Mouse (Mus musculus) left cerebral cortex, adult 11 months (tissue): ENCODE measurements around the gene Plekhg3.

ENCODE experiments used
- DNase-seq: peaks from one replicate; pipeline ENCODE4 v3.0.0; 2022; ENCODE audit warnings: low spot score

The Plekhg3 gene

DNA sequence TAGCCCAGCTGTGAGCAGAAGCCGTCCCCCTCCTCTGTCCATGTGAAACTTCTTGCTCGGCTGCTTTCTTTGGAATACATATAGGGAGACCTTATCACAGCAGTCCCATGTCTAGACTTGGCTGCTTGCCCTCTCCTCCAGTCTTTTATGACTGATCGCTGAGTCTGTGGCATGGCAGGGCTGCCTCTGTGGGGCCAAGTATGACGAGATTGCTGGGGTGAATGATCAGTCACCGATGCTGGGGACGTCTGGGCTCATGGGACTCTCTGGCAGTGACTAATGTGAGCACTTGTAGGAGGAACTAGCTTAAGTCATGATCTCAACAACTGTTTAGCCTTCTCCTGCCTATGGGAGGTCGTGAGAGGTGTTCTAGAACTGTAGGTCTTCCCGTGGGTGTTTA, 21.6 kb downstream of the Plekhg3 start:
- no peak for DNase-seq

DNA sequence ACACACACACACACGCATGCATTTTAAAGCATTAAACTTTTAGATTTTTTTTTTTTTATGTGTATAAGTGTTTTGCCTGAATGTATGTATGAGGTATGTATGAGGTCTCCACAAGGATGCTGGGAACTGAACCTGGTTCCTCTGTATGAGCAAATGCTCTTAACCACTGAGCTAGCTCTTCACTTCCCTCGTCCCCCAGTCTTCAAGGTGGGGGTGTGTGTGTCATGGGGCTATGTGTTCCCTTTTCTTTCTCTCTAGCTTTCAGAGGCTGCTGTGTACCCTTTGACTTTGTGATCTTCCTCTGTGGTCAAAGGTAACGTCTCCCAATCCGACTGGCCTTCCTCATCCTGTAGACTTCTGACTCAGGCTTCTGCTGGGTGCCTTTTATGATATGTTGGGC, 22.3 kb downstream of the Plekhg3 start:
- no peak for DNase-seq

DNA sequence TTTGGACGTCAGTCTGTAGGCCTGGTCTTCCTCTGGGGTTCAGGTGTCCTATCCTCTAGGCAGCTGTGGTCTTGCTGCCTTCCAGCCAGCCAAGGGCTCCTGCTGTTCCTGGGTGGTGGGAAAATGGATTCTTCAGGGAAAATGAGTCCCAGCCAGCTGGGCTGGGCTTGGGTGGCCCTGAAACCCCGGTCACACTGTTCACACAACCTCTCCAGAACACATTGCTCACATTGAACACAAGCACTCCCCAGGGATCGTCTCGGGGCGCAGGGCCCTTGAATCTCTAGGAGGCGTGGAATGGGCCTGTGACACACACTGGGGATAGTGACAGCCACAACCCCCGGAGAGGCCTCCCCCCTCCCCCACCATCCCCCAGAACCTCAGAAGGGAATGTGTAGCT, 23.2 kb downstream of the Plekhg3 start:
- no peak for DNase-seq

DNA sequence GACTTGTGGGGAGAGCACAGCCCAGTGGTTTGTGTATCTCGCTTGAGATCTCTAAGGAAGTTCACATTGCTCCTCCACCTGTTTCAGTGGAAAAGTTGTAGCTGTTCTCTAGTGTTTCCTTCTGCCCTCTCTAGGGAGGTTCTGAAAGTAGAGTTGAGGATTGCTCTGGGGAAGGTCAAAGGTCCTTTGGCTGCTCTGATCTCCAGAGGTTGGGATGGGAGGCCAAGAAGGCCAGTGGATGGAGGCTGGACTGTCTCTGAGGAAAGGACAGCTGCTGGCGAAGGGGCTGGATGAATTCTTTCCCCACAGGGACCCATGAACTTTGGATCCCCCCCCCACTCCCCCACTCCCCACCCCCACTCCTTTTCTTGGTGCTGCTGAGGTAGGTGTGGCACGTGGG, 23.7 kb downstream of the Plekhg3 start:
- no peak for DNase-seq

DNA sequence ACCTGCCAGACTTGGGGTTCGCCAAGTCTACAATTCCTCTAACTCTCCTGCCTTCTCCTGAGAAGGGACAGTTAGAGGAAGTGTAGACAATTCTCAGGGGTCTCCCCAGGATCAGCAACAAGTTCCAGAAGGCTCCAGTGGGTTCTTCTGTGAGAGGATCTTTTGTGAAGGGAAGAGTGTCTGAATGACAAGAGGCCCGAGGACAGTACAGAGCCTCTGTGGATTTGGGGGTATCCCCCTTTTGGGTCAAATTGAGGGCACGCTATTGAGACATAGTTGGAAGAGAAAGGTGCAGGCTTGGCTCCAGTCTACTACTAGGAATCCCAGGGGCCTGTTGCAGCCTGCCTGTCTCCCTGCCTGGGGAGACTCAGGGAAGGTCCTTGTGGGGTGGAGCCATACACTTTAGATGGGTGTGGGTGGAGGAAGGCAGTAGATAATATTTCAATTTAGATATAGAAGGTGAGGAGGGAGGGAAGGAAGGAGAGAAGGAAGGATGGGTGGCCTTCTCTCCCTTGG, 24.2 kb downstream of the Plekhg3 start:
- no peak for DNase-seq

DNA sequence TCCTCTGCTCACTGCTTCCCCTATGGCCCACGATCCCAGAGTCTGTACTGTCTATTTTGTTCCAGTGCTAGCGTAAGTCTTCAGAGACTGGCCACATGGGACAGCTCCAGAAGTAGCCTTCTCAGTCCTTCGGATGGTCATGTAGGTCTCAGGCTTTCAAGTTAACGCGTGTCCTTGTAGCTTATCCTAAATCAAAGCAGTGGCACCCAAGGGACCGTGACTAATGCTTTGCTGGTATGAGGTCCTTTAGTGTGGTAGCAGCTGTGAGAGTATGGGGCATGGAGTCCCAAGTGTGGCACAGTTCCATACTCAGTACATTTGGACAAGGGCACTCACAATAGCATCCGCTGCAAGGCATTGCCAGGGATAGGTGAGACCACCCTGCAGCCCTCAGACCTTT, 25.5 kb downstream of the Plekhg3 start:
- no peak for DNase-seq

DNA sequence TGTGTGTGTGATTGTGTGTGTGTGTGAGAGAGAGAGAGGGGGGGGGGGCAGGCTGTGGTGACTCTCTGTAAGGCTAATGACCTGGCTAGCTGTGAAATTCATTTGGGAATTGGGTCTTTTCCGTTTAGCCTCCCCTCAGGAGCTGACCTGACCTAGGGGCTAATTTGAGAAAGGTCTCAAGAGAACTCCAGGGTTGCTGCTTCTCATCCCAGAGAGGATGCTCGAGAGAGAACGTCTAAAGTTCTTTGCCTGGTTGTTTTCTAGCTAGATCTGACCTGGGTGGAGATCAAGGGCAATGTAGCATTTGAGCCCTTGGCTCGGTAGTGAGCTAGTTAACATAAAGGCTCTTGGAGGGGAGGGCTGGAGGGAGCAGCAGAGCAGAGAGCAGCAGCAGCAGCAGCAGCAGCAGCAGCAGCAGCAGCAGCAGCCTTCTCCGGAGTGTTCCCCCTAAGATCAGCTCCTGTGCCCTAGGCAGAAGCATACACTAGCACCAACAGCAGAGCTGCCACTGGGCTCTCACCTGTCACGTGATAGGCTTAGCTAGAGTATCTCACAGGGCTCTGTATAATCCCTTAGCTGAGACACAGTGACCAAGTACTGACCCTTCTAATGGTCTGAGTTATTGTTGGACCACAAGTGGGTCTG, 26.2 kb downstream of the Plekhg3 start:
- no peak for DNase-seq

DNA sequence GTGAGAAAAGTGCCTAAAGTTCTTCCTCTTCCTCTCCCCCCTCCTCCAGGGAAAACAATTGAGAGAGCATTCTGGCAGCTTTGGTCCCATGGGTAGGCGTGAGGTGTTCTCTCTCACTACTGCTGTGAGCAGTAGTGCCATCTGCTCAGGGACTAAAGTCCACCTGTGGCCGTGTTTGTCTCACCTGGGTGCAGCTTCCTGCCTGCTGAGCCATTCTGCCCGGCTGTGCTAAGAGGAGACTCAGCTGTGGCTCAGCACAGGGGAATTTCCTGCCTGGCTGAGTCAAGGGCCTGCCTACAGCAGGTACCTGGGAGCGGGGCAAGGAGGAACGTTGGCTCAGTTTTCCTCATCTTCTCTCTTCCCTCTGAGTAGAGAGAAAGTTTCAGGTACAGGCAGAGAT, 27.5 kb downstream of the Plekhg3 start:
- DNase-seq: no peak

DNA sequence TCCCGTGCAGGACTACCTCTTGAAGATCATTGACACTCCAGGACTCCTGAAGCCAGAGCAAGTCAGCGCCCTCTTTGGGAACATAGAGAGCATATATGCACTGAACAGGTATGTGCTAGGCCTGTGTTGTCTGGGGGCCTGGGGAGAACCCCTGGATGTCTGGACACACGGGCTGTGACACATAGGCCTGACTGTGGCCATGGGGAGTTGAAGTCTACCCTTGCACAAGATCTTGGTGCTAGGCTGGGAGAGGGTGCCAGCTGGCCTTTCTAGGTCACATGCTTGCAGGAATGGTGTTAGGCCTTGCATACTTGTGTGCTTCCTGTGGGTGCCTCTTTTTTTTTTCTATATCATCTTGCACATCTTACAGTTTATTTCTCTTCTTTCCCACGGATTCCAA, 31.5 kb downstream of the Plekhg3 start:
- no peak for DNase-seq

DNA sequence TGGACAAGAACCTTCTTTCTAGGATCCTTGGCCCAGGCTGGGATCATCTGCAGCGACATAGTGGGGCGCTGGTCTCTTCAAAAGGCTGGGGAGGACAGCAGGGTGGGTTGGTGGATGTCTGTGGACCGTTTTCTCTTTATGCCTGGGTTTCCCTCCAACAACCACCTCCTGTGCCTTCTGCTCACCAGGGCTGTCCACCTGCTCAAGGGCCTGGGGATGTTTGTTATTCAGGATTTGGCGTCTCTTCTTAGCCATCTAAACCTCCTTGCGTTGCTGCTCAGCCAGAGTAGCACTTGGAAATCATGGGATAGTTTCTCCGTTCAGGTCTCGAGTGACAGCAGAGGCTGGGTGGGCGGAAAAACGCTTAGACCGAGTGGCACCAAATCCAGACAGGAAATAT, 35.6 kb downstream of the Plekhg3 start:
- no peak for DNase-seq

DNA sequence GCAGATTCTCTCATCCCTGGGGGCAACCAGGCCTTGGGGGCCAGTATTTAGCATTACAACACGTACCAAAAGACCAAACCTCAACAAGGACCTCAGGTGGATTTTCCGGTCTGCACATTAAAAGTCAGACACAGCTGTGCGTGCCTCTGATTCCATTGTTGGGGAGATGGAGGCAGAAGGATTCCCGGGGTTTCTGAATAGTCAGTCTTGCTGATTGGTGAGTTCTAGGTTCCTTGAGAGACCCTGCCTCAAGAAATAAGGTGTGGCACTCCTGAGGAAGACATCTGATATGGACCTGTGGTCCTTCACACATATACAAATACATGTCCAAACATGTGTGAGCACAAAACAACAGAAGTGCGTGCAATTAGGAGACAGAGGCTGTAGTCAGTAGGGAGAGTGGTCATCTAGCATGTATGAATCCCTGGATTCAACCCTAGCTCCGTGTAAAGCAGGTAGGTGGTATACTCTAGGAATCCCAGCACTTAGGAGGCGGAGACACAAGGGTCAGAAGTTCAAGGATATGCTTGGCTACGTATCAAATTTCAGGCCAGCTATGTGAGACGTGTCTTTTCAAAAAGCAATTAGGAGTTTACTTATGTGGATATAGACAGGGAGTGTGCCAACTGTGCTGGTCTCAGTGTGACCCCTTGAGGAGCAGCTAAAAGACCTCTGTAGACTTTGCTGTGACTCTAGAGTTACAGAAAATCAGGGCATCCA, 39.7 kb downstream of the Plekhg3 start:
- DNase-seq: no peak

DNA sequence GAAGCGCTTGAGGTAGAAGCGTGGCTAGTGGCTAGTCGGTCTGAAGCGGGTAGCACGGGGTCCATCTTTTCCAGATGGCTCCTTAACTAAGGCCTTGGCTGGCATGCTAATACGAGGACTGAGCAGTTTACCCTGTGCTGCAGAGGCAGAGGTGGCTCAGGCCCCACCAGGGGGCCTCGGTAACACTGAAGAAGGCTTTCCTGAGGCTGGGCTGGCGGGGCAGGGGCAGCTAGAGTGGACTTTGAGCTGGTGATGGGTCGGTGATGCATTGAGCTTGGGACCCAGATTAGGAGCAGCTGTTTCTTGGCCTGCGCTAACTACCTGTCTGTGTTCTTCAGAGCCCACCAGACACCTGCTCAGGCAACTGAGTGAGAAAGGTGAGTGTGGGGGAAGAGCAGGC, 40.6 kb downstream of the Plekhg3 start:
- DNase-seq: no peak

DNA sequence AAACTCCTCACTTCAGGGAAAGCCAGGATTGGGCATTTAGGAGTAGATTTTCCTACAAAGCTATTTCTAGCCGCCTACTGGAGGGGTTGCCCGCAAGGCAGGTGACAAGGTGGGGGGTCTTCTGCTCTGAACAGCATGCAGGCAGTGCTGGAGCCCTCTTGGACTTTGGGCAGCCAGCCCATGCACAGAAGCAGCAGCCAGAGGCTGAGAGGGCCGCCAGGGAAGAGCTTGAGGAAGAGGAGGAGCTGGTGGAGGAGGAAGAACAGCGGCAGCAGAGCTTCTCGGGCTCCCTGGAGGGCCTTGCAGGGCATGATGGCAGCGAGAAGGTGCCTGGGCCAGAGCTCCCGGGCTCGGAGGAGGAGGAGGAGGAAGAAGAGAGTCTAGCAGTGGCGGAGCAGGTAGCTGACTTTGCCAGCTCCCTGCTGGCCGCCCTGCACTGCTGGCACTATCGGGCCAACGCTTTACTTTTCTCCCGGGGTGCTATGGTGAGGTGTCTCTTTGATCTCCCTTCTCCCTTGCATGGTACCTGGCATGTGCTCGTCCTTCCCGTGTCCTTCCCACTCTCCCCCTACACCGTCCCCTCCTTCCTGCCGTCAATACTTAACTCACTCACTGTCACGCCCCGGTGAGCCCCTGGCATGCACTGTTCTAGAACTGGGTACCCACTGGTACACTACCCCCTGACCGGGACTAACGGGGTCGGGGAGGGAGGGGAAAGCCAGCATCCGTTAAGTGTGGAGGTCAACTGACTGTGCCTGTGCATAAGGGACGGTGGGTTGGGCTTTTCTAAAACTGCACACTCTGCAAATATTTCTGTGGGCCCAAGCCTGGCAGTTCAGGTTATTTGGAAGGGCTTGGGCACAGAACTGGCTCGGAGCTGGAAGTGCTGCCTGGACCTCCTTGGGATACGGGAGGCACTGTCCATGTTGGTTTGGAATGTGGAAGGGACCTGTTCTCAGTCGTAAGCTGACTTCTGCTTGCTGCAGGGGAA, 41.9 kb downstream of the Plekhg3 start:
- no peak for DNase-seq

DNA sequence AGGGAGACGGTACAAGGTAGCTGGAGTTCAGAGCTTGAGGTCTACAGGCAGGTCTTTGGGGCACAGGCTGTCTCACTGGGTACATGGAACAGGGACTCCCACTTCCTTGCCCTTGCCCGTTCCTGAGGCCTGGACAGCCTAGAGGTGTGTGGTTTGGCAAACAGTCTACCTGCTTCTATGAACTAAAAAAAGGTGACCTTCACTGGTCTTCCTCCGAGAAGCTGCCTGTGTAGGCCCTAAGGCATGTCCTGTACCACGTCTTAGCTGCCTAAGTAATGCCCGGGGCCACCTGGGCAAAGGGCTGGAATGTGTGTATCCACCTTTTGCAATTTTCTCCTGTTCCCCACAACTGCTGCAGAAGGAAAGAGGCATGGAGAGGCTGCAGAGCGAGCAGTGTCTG, 42.7 kb downstream of the Plekhg3 start:
- DNase-seq: no peak

DNA sequence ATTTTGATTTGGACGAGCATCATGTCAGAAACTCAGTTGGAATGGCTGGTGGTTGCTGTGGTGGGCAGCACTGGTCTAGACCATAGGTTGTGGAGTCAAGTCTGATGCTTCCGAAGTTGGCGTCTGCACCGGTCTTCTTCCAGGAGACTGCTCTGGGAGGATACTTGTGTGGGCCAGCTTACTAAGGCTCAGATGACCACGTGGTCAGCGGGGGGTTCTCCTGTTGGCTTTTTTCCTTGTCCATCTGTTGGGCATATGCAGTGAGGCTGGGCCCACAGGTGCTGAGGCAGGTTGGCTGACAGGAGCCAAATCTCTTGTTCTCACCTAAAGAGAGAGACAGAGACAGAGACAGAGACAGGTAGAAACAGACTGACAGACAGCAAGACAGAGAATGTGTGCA, 44.1 kb downstream of the Plekhg3 start:
- DNase-seq: no peak

DNA sequence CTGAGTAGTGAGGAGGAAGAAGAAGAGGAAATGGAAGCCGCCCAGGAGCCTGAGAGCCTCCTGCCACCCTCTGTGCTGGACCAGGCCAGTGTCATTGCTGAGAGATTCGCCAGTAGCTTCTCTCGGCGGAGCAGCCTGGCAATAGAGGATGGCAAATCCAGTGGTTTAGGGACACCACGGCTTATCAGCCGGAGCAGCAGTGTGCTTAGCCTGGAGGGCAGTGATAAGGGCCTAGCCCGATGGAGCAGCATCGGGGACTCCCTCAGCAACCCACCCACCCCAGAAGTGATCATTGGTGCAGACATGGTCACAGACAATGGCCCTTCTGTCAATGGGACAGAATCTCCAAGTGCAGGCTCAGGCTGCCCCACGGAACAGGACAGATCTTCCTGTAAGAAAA, 45.4 kb downstream of the Plekhg3 start:
- no peak for DNase-seq

DNA sequence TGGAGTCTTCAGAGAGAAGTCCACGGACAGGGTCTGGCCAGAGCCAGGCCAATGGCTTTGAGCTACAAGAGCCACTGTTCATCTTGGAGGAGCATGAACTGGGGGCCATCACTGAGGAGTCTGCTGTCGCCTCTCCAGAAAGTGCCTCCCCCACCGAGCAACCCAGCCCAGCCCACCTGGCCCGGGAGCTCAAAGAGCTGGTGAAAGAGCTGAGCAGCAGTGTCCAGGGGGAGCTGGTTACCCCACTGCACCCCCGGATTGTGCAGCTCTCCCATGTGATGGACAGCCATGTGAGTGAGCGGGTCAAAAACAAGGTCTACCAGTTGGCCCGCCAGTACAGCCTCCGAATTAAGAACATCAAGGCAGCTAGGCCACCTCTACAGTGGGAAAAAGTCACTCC, 46.1 kb downstream of the Plekhg3 start:
- DNase-seq: no peak

DNA sequence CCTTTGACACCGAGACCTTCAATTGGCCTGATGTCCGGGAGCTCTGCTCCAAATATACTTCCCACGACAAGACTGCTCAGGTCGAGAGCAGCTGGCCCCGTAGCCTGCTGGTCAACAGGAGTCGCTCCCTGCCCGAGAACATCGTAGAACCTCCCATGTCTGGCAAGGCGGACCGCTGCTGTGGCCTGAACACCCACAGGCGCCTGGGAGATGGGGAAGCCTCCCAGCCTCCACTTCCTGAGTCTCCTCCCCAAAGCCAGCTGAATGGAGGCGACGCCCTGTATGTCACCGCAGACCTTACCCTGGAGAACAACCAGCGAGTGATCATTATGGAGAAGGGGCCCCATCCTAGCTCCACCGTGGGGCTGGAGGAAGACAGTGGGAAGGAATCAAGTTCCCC, 47.2 kb downstream of the Plekhg3 start:
- no peak for DNase-seq

DNA sequence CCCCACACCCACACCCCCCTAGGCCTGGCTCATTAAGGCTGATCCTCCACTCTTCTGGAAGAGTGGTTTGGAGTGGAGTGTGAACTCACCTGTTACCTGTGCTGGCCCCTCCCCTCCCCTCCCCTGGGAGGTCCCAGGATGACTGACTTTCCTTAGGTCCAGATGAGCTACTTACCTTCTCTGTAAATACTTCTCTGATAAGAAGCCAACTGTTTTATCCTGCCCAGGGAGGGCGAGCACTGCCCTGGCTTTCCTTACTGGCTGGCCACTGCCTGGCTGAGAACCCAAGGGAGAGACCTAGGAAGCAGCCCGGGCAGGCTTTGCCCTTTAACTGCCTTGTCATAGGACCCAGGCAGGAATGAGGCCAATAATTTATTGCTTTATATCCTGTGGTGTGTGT, 47.8 kb downstream of the Plekhg3 start:
- DNase-seq: no peak

DNA sequence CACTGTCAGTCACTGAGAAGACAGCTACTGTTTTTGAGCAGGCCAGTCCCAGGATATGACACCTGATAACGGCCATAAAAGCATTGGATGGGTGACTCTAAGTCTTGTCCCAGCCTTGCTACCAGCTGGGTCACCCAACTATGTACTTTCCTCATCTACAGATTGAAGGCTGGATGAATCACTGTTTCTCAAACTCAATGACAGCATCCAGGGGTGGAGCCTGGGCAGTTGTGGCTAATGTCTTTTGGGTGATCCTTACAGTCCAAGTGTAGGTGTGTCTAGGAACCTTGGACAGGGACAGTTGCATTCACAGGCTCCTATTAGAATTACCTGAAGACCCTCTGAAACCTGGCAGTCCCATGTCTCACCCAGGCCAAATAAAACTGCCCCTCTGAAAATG, 49.1 kb downstream of the Plekhg3 start:
- DNase-seq: no peak

DNA sequence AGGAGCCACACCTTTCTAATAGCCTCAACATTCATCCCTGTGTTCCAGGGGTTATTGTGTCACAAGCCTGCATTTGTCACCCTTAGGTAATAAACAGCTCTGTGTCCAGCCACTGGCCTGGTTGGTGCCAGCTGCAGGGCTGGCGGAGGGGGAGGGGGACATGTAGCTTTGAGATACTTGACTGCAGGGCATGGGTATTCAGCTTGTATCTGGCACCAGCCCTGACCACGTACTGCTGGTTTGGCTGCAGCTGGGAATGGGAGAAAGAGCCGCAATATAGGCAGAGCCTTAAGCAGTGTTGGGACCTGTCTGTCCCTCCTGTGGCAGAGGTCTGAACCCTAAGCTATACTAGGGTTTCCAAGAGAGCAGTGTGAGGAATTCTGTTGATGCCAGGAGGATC, 51.4 kb downstream of the Plekhg3 start:
- DNase-seq: no peak

DNA sequence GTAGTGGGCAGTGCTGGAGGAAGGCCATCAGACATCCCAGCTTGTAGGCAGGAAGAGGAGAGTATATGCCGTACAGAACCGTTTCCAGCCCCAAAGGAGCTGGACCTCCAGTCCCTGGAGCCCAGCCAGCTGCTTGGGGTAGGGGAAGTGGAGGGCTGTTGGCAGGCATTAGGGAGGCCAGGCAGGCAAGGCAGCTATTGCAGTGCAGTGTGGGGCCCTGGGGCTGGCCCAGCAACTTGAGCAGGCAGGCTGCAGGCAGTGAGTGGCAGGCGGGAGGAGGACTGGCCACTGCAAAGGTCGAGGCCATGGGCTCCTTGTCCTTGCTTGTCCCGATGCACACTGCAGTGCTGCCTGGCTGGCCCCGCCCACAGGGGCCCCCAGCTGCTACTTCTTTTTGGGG, 52.1 kb downstream of the Plekhg3 start:
- no peak for DNase-seq

DNA sequence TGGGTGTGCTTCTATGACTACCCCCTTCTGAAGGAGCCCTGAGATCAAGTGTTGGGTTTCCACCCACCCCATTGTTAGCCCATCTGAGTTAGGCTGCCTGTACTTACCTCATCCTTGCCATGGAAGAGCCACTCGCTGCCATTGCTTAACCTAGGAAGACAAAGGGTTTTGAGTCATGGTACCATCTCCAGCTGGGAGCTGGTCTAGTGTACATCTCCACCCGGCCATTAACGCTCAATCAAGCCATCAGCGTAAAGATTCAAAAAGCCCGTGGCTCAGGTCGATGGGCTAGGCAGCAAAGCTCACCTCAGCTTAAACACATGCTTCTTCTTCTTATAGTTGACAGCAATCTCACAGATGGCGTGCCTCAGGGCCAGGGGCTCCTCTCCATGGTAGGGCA, 52.8 kb downstream of the Plekhg3 start:
- DNase-seq: no peak
